Mouse (Mus musculus) embryonic facial prominence, embryonic 10.5 days (tissue): ENCODE measurements around the gene Lgi2. TPM values are rescaled to one million over a fixed set of nuclear protein-coding genes. Genes with fewer than 3 reads are reported as not detected.

Experiments
- DNase-seq: peaks from one replicate; pipeline ENCODE4 v3.0.0-alpha.2; 2017; ENCODE audit warnings: low spot score
- H3K27ac ChIP-seq: fragments of 300-500 bp; sonication (generic); replicated peaks from 2 replicates; pipeline ENCODE4 v1.5.1; 2016; ENCODE audit warnings: mild to moderate bottlenecking
- H3K27me3 ChIP-seq: fragments of 300-500 bp; sonication (generic); replicated peaks from 2 replicates; pipeline ENCODE4 v1.6.1; 2016; ENCODE audit warnings: low read depth, mild to moderate bottlenecking; ENCODE audit not compliant: poor library complexity, severe bottlenecking
- H3K36me3 ChIP-seq: fragments of 300-500 bp; sonication (generic); replicated peaks from 2 replicates; pipeline ENCODE4 v1.6.1; 2016; ENCODE audit warnings: mild to moderate bottlenecking, moderate library complexity
- H3K4me1 ChIP-seq: fragments of 300-500 bp; sonication (generic); 2 replicates; pipeline ENCODE4 v1.6.1; 2016
- H3K4me3 ChIP-seq: fragments of 300-500 bp; sonication (generic); 2 replicates; pipeline ENCODE4 v1.5.1; 2016; ENCODE audit warnings: mild to moderate bottlenecking, moderate library complexity
- H3K9me3 ChIP-seq: fragments of 300-500 bp; sonication (generic); 2 replicates; pipeline ENCODE4 v1.6.1; 2016; ENCODE audit warnings: mild to moderate bottlenecking
- whole genome bisulfite sequencing: fragments of 180-500 bp; shearing (Covaris S2); methylation state at CpG from one replicate; pipeline ENCODE4 v1.1.7; 2016; 5-methylcytosine and 5-hydroxymethylcytosine counted together
- polyA plus RNA-seq: library from polyadenylated mRNA; unstranded; fragments of >200 nt; fragmentation: Nextera tagmentation; extraction: Ambion mirVana; gene quantifications from 2 replicates; pipeline ENCODE4 v1.2.1, GENCODE M21; 2016

Gene Lgi2
- polyA plus RNA-seq, 1 experiment from 2014 or later, result 1.7 TPM

GRCm38 (mm10) chr5:52487559-52488430 is 78.5 kb downstream of the Lgi2 start:
- no peak for DNase-seq
- Histone ChIP-seq H3K27ac (no peak overlapping the region), H3K9me3 (no peaks in the 10 kb centered on the region), H3K4me1 (no peaks in the 10 kb centered on the region), H3K27me3 (no peaks in the 10 kb centered on the region), H3K4me3 (no peak overlapping the region), H3K36me3 (no peaks in the 10 kb centered on the region)
- 85% methylated on average over 13 of the region's 13 CpGs for WGBS

Other genes starting within 250 kb of the Lgi2 start
- 0.40 and 0.54 TPM in 2 replicates for gene Sod3, start 202.7 kb downstream of the Lgi2 start, polyA plus RNA-seq
- 1.4 and 1.5 TPM in 2 replicates for gene Ccdc149, start 94.9 kb downstream of the Lgi2 start, polyA plus RNA-seq
- gene Sepsecs, start 103.2 kb upstream of the Lgi2 start, polyA plus RNA-seq, result 8.9 and 9.3 TPM in 2 replicates
- gene Pi4k2b, start 175.1 kb upstream of the Lgi2 start, polyA plus RNA-seq, result 16.5 and 17.4 TPM in 2 replicates
- gene Zcchc4, start 208.9 kb upstream of the Lgi2 start, polyA plus RNA-seq, result 21.1 and 22.6 TPM in 2 replicates